Mouse (Mus musculus): ENCODE measurements at regions not wholly inside any gene's neighbourhood (a gene's known extent, or its start where the extent isn't known, plus 50 kb on each side); places are given as distances from the start of the nearest gene placed in this dataset.

- CTCF ChIA-PET: no interaction called here
These were observed 228.6 kb downstream of the Tmsb4x start for GRCm38 (mm10) chrX:166980504-166980903.

- CTCF ChIA-PET: no interaction called here
These were observed 232.1 kb downstream of the Tmsb4x start for GRCm38 (mm10) chrX:166977029-166977428.

GRCm38 (mm10) chrX:166971721-166972120 is 237.4 kb downstream of the Tmsb4x start:
- CTCF ChIA-PET: no interaction called here

GRCm38 (mm10) chrX:166964656-166965582 is 244.2 kb downstream of the Tmsb4x start:
- CTCF ChIA-PET: no interaction called here

- CTCF ChIA-PET: no interaction called here
These were observed 256.5 kb downstream of the Tmsb4x start for GRCm38 (mm10) chrX:166952528-166953189.

- CTCF ChIA-PET: no interaction called here
These were observed 258.1 kb downstream of the Tmsb4x start for GRCm38 (mm10) chrX:166951011-166951410.

- CTCF ChIA-PET: no interaction called here
These were observed 263.2 kb downstream of the Tmsb4x start for GRCm38 (mm10) chrX:166945915-166946314.

- CTCF ChIA-PET: no interaction called here
These were observed 263.6 kb downstream of the Tmsb4x start for GRCm38 (mm10) chrX:166945476-166945875.

- CTCF ChIA-PET: no interaction called here
These were observed 275.3 kb downstream of the Tmsb4x start for GRCm38 (mm10) chrX:166933766-166934165.

- CTCF ChIA-PET: no interaction called here
These were observed 276.6 kb downstream of the Tmsb4x start for GRCm38 (mm10) chrX:166932472-166932871.

GRCm38 (mm10) chrX:166931048-166931447 is 278.1 kb downstream of the Tmsb4x start:
- CTCF ChIA-PET: no interaction called here

GRCm38 (mm10) chrX:166929716-166930420 is 279.2 kb downstream of the Tmsb4x start:
- CTCF ChIA-PET: no interaction called here

- CTCF ChIA-PET: no interaction called here
These were observed 293.7 kb downstream of the Tmsb4x start for GRCm38 (mm10) chrX:166915356-166915953.

- CTCF ChIA-PET: no interaction called here
These were observed 302.5 kb downstream of the Tmsb4x start for GRCm38 (mm10) chrX:166906602-166907001.

- CTCF ChIA-PET: interaction anchor here (0.9 kb wide), 1 partner anchor 9 kb away, joined by 3 read pairs; no protein-coding TSS in a partner anchor
These were observed 308.4 kb downstream of the Tmsb4x start for GRCm38 (mm10) chrX:166900761-166901160.

- CTCF ChIA-PET: no interaction called here
These were observed 309.7 kb upstream of the Egfl6 start for GRCm38 (mm10) chrX:166895199-166895598.

GRCm38 (mm10) chrX:166886417-166886816 is 300.9 kb upstream of the Egfl6 start:
- CTCF ChIA-PET: no interaction called here

GRCm38 (mm10) chrX:166869515-166869914 is 284.0 kb upstream of the Egfl6 start:
- CTCF ChIA-PET: no interaction called here

GRCm38 (mm10) chrX:166867692-166868091 is 282.2 kb upstream of the Egfl6 start:
- CTCF ChIA-PET: no interaction called here

All from spleen, embryonic (tissue).